Mouse (Mus musculus): ENCODE data around the gene Tcp11l2. TPM values are rescaled to one million over a fixed set of nuclear protein-coding genes. Genes with fewer than 3 reads are reported as not detected.

The Tcp11l2 gene
- polyA plus RNA-seq, 1 experiment, result 18.2 TPM

GRCm38 (mm10) chr10:84615076-84615475 is 38.6 kb downstream of the Tcp11l2 start:
- H3K36me3 ChIP-seq (ENCODE audit: control insufficient read depth, insufficient read depth, low read length), result no peaks in the 10 kb centered on the region; the same call in 1 of the 2 replicates
- no peak for TF ChIP-seq POLR2A (IDR thresholded peaks at IDR 0.05; ENCODE audit: control insufficient read depth, low read depth, low read length)
- no peak for TF ChIP-seq CTCF (IDR thresholded peaks at IDR 0.05; ENCODE audit: control insufficient read depth, insufficient read depth, insufficient replicate concordance, low read depth, low read length)
- no peak overlapping the region for H3K27ac ChIP-seq (ENCODE audit: control insufficient read depth, insufficient read depth, low read depth, low read length)
- no peaks in the 10 kb centered on the region for H3K27me3 ChIP-seq (ENCODE audit: control insufficient read depth, insufficient read depth, low read length)
- H3K4me1 ChIP-seq (ENCODE audit: control insufficient read depth, insufficient read depth, low read length), result no peaks in the 10 kb centered on the region
- H3K4me3 ChIP-seq (ENCODE audit: control insufficient read depth, low read depth, low read length), result no peak overlapping the region

- H3K36me3 ChIP-seq (ENCODE audit: control insufficient read depth, insufficient read depth, low read length), result no peaks in the 10 kb centered on the region
- H3K4me1 ChIP-seq (ENCODE audit: control insufficient read depth, insufficient read depth, low read length), result no peaks in the 10 kb centered on the region; the same call in 1 of the 2 replicates
- no peaks in the 10 kb centered on the region for H3K27me3 ChIP-seq (ENCODE audit: control insufficient read depth, insufficient read depth, low read length)
- TF ChIP-seq CTCF (IDR thresholded peaks at IDR 0.05; ENCODE audit: control insufficient read depth, insufficient read depth, insufficient replicate concordance, low read depth, low read length), result no peak
- peak; percentile 87 for TF ChIP-seq POLR2A (IDR thresholded peaks at IDR 0.05; ENCODE audit: control insufficient read depth, low read depth, low read length)
- peak within 1 kb of the TSS; percentile 93 for H3K4me3 ChIP-seq (ENCODE audit: control insufficient read depth, low read depth, low read length)
- peak within 1 kb of the TSS; percentile 88 for H3K27ac ChIP-seq (ENCODE audit: control insufficient read depth, insufficient read depth, low read depth, low read length)
Observed at GRCm38 (mm10) chr10:84621826-84622790, 45.7 kb downstream of the Tcp11l2 start, which contains the start of gene Polr3b. Gene Polr3b, plus strand, starts transcription at chr10:84622292.

GRCm38 (mm10) chr10:84631182-84631581 is 54.8 kb downstream of the Tcp11l2 start:
- Histone ChIP-seq H3K4me1 (ENCODE audit: control insufficient read depth, insufficient read depth, low read length) (no peaks in the 10 kb centered on the region), H3K27me3 (ENCODE audit: control insufficient read depth, insufficient read depth, low read length) (no peaks in the 10 kb centered on the region), H3K27ac (ENCODE audit: control insufficient read depth, insufficient read depth, low read depth, low read length) (no peak overlapping the region), H3K4me3 (ENCODE audit: control insufficient read depth, low read depth, low read length) (no peak overlapping the region), H3K36me3 (ENCODE audit: control insufficient read depth, insufficient read depth, low read length) (no peaks in the 10 kb centered on the region; the same call in 1 of the 2 replicates)
- no peak for TF ChIP-seq POLR2A (IDR thresholded peaks at IDR 0.05; ENCODE audit: control insufficient read depth, low read depth, low read length)
- 0 out of 2 replicates have a peak, but pooled peaks have one; percentile 12 for TF ChIP-seq CTCF (IDR thresholded peaks at IDR 0.05; ENCODE audit: control insufficient read depth, insufficient read depth, insufficient replicate concordance, low read depth, low read length)

- Histone ChIP-seq H3K4me1 (ENCODE audit: control insufficient read depth, insufficient read depth, low read length) (no peaks in the 10 kb centered on the region), H3K27me3 (ENCODE audit: control insufficient read depth, insufficient read depth, low read length) (no peaks in the 10 kb centered on the region), H3K27ac (ENCODE audit: control insufficient read depth, insufficient read depth, low read depth, low read length) (no peak overlapping the region), H3K36me3 (ENCODE audit: control insufficient read depth, insufficient read depth, low read length) (no peaks in the 10 kb centered on the region; the same call in 1 of the 2 replicates), H3K4me3 (ENCODE audit: control insufficient read depth, low read depth, low read length) (no peak overlapping the region)
- TF ChIP-seq CTCF (IDR thresholded peaks at IDR 0.05; ENCODE audit: control insufficient read depth, insufficient read depth, insufficient replicate concordance, low read depth, low read length), result no peak
Observed at GRCm38 (mm10) chr10:84632005-84632404, 55.6 kb downstream of the Tcp11l2 start.

GRCm38 (mm10) chr10:84636656-84637055 is 60.2 kb downstream of the Tcp11l2 start:
- Histone ChIP-seq H3K27me3 (ENCODE audit: control insufficient read depth, insufficient read depth, low read length) (no peaks in the 10 kb centered on the region), H3K27ac (ENCODE audit: control insufficient read depth, insufficient read depth, low read depth, low read length) (no peak overlapping the region), H3K4me1 (ENCODE audit: control insufficient read depth, insufficient read depth, low read length) (no peaks in the 10 kb centered on the region), H3K36me3 (ENCODE audit: control insufficient read depth, insufficient read depth, low read length) (peaks cover 2% of the 10 kb centered on the region; the same call in 1 of the 2 replicates), H3K4me3 (ENCODE audit: control insufficient read depth, low read depth, low read length) (no peak overlapping the region)
- no peak for TF ChIP-seq POLR2A (IDR thresholded peaks at IDR 0.05; ENCODE audit: control insufficient read depth, low read depth, low read length)

- no peak overlapping the region for H3K27ac ChIP-seq (ENCODE audit: control insufficient read depth, insufficient read depth, low read depth, low read length)
- H3K4me1 ChIP-seq (ENCODE audit: control insufficient read depth, insufficient read depth, low read length), result no peaks in the 10 kb centered on the region
- TF ChIP-seq POLR2A (IDR thresholded peaks at IDR 0.05; ENCODE audit: control insufficient read depth, low read depth, low read length), result no peak
- TF ChIP-seq CTCF (IDR thresholded peaks at IDR 0.05; ENCODE audit: control insufficient read depth, insufficient read depth, insufficient replicate concordance, low read depth, low read length), result no peak
- no peak overlapping the region for H3K4me3 ChIP-seq (ENCODE audit: control insufficient read depth, low read depth, low read length)
- peaks cover 2% of the 10 kb centered on the region; the same call in 1 of the 2 replicates for H3K36me3 ChIP-seq (ENCODE audit: control insufficient read depth, insufficient read depth, low read length)
- H3K27me3 ChIP-seq (ENCODE audit: control insufficient read depth, insufficient read depth, low read length), result no peaks in the 10 kb centered on the region
Observed at GRCm38 (mm10) chr10:84638382-84638781, 62.0 kb downstream of the Tcp11l2 start.

GRCm38 (mm10) chr10:84639525-84640287 is 63.3 kb downstream of the Tcp11l2 start:
- Histone ChIP-seq H3K27ac (ENCODE audit: control insufficient read depth, insufficient read depth, low read depth, low read length) (no peak overlapping the region), H3K4me1 (ENCODE audit: control insufficient read depth, insufficient read depth, low read length) (no peaks in the 10 kb centered on the region), H3K27me3 (ENCODE audit: control insufficient read depth, insufficient read depth, low read length) (no peaks in the 10 kb centered on the region), H3K36me3 (ENCODE audit: control insufficient read depth, insufficient read depth, low read length) (peaks cover 2% of the 10 kb centered on the region; the same call in 1 of the 2 replicates), H3K4me3 (ENCODE audit: control insufficient read depth, low read depth, low read length) (no peak overlapping the region)
- TF ChIP-seq CTCF (IDR thresholded peaks at IDR 0.05; ENCODE audit: control insufficient read depth, insufficient read depth, insufficient replicate concordance, low read depth, low read length), result no peak
- no peak for TF ChIP-seq POLR2A (IDR thresholded peaks at IDR 0.05; ENCODE audit: control insufficient read depth, low read depth, low read length)
